Mouse (Mus musculus) limb, embryonic 15.5 days (tissue): ENCODE data around the gene Ube2h. TPM values are rescaled to one million over a fixed set of nuclear protein-coding genes. Genes with fewer than 3 reads are reported as not detected.

Experiments used
- ATAC-seq: fragments of 200-750 bp; cut with Nextera tagmentation; 2 replicates; pipeline ENCODE4 v1.8.0; 2017; ENCODE audit warnings: low read depth, moderate TSS enrichment; ENCODE audit not compliant: insufficient number of reproducible peaks, low FRiP score, low TSS enrichment
- H3K27ac ChIP-seq: fragments of 300-500 bp; sonication (generic); 2 replicates; pipeline ENCODE4 v1.5.1; 2015; ENCODE audit warnings: moderate library complexity, mild to moderate bottlenecking, inconsistent platforms
- H3K27me3 ChIP-seq: fragments of 300-500 bp; sonication (generic); 2 replicates; pipeline ENCODE4 v1.6.1; 2015; ENCODE audit warnings: inconsistent platforms
- H3K36me3 ChIP-seq: fragments of 300-500 bp; sonication (generic); 2 replicates; pipeline ENCODE4 v1.6.1; 2015; ENCODE audit warnings: inconsistent platforms
- H3K4me1 ChIP-seq: fragments of 300-500 bp; sonication (generic); 2 replicates; pipeline ENCODE4 v1.6.1; 2015; ENCODE audit warnings: inconsistent platforms
- H3K4me2 ChIP-seq: fragments of 300-500 bp; sonication (generic); 2 replicates; pipeline ENCODE4 v1.6.1; 2015; ENCODE audit warnings: mild to moderate bottlenecking, inconsistent platforms
- H3K4me3 ChIP-seq: fragments of 300-500 bp; sonication (generic); 2 replicates; pipeline ENCODE4 v1.5.1; 2015; ENCODE audit warnings: mild to moderate bottlenecking, inconsistent platforms
- H3K9ac ChIP-seq: fragments of 300-500 bp; sonication (generic); 2 replicates; pipeline ENCODE4 v1.6.1; 2015; ENCODE audit warnings: inconsistent platforms
- H3K9me3 ChIP-seq: fragments of 300-500 bp; sonication (generic); 2 replicates; pipeline ENCODE4 v1.6.1; 2016; ENCODE audit warnings: inconsistent platforms
- WGBS: fragments of 180-500 bp; shearing (Covaris S2); methylation state at CpG from one replicate; pipeline ENCODE4 v1.1.7; 2015; 5-methylcytosine and 5-hydroxymethylcytosine counted together
- polyA plus RNA-seq: library from polyadenylated mRNA; unstranded; fragments of >200 nt; fragmentation: Nextera tagmentation; extraction: Ambion mirVana; gene quantifications from 2 replicates; pipeline ENCODE4 v1.2.1, GENCODE M21; 2015

The Ube2h gene
- polyA plus RNA-seq, 1 experiment from 2014 or later = 41.8 TPM

DNA sequence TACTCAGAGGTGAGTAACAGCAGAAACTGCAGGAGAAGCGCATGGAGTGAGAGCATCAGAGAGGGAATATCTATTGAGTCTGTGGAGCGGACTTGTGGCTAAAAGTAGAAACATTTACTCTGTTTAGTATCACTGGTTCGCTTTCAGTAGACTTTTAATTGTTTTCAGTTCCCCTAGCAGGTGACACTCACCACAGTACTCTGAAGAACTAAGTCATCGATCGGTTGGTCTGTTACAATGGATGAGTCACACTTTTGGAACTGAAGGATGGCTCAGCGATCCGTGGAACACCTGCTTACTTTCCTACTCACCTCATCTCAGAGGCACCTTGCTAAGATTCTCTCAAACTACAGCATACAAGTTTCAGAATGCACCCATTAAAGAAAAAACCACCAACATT lies 64.2 kb downstream of the Ube2h start:
- WGBS = 90% methylated on average over 7 of the region's 7 CpGs
- Histone ChIP-seq H3K4me3 (no peak overlapping the region), H3K4me2 (no peak overlapping the region), H3K9ac (no peak overlapping the region), H3K27ac (no peak overlapping the region), H3K9me3 (no peaks in the 10 kb centered on the region), H3K4me1 (no peaks in the 10 kb centered on the region), H3K27me3 (no peaks in the 10 kb centered on the region), H3K36me3 (peaks cover 24% of the 10 kb centered on the region)
- ATAC-seq = no peak

- peaks cover 24% of the 10 kb centered on the region for H3K36me3 ChIP-seq
- no peak overlapping the region for H3K9ac ChIP-seq
- H3K9me3 ChIP-seq = no peaks in the 10 kb centered on the region
- H3K4me3 ChIP-seq = no peak overlapping the region
- no peak for ATAC-seq
- no peaks in the 10 kb centered on the region for H3K4me1 ChIP-seq
- no peak overlapping the region for H3K4me2 ChIP-seq
- WGBS = 80% methylated on average over 6 of the region's 6 CpGs
- H3K27me3 ChIP-seq = no peaks in the 10 kb centered on the region
- H3K27ac ChIP-seq = no peak overlapping the region
These were observed 65.1 kb downstream of the Ube2h start for GRCm38 (mm10) chr6:30239207-30239606.

GRCm38 (mm10) chr6:30238079-30238478 lies 66.3 kb downstream of the Ube2h start:
- H3K4me1 ChIP-seq = no peaks in the 10 kb centered on the region
- ATAC-seq = no peak
- WGBS = 89% methylated on average over 2 of the region's 2 CpGs
- H3K9ac ChIP-seq = no peak overlapping the region
- no peak overlapping the region for H3K4me3 ChIP-seq
- peaks cover 30% of the 10 kb centered on the region for H3K36me3 ChIP-seq
- no peak overlapping the region for H3K27ac ChIP-seq
- H3K9me3 ChIP-seq = no peaks in the 10 kb centered on the region
- H3K4me2 ChIP-seq = no peak overlapping the region
- no peaks in the 10 kb centered on the region for H3K27me3 ChIP-seq

- no peak for ATAC-seq
- WGBS = 94% methylated on average over 1 of the region's 1 CpGs
- H3K9me3 ChIP-seq = no peaks in the 10 kb centered on the region
- peaks cover 33% of the 10 kb centered on the region for H3K36me3 ChIP-seq
- no peak overlapping the region for H3K4me3 ChIP-seq
- no peak overlapping the region for H3K4me2 ChIP-seq
- H3K27ac ChIP-seq = no peak overlapping the region
- H3K27me3 ChIP-seq = no peaks in the 10 kb centered on the region
- H3K4me1 ChIP-seq = no peaks in the 10 kb centered on the region
- no peak overlapping the region for H3K9ac ChIP-seq
These were observed 67.8 kb downstream of the Ube2h start for GRCm38 (mm10) chr6:30236564-30236963.

DNA sequence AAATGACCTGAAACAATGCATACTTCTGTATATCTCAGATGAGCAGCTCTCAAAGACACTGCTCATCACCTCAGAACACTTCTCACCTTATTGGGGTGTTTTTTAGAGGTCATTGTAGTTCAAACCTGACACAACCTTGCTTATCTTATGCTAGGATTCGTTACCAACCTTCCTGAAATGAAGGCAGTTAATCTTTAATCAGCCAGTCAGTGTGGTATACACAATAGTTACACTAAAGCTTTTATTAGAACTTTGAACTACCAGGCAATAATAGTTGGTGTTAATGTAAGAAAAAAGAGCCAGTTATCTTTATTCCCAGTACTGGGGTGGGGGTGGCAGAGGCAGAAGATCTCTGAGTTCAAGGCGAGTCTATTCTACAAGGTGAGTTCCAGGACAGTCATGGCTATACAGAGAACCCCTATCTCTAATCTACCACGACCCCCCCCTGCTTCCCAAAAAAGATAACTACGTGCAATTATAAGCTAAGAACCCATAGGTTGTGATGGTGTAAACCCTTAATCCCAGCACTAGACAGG lies 72.5 kb downstream of the Ube2h start:
- H3K9me3 ChIP-seq = no peaks in the 10 kb centered on the region
- H3K4me1 ChIP-seq = no peaks in the 10 kb centered on the region
- no peak overlapping the region for H3K4me3 ChIP-seq
- H3K27me3 ChIP-seq = no peaks in the 10 kb centered on the region
- H3K4me2 ChIP-seq = no peak overlapping the region
- no peak overlapping the region for H3K9ac ChIP-seq
- no peak for ATAC-seq
- peaks cover 10% of the 10 kb centered on the region for H3K36me3 ChIP-seq
- WGBS = 87% methylated on average over 4 of the region's 4 CpGs
- H3K27ac ChIP-seq = no peak overlapping the region

- no peak overlapping the region for H3K27ac ChIP-seq
- no peak overlapping the region for H3K9ac ChIP-seq
- H3K4me3 ChIP-seq = no peak overlapping the region
- ATAC-seq = no peak
- H3K4me2 ChIP-seq = no peak overlapping the region
- H3K9me3 ChIP-seq = no peaks in the 10 kb centered on the region
- H3K27me3 ChIP-seq = no peaks in the 10 kb centered on the region
- WGBS = 77% methylated on average over 7 of the region's 7 CpGs
- H3K4me1 ChIP-seq = no peaks in the 10 kb centered on the region
- peaks cover 15% of the 10 kb centered on the region for H3K36me3 ChIP-seq
These were observed 74.1 kb downstream of the Ube2h start for GRCm38 (mm10) chr6:30230246-30230645.

DNA sequence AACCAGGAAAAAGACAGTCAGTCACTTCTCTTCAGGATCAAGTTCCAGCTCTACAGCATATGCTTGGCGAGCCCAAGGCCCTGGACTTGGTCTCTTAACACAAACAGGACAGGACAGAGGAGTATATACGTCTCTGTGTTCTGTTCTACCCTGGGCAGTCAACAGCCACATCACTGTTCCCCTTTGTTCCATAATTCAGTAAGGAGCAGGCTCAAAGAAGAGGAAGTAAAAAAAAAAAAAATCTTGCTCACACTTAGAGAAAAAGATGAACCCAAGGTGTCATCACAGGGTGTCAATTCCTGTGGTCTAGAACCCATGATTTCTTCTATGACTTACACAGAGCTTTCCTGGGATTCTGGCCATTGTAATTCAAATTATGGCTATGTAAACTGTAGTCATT lies 75.4 kb downstream of the Ube2h start:
- Histone ChIP-seq H3K27me3 (no peaks in the 10 kb centered on the region), H3K4me1 (no peaks in the 10 kb centered on the region), H3K4me3 (no peak overlapping the region), H3K36me3 (peaks cover 16% of the 10 kb centered on the region), H3K4me2 (no peak overlapping the region), H3K9ac (no peak overlapping the region), H3K9me3 (no peaks in the 10 kb centered on the region), H3K27ac (no peak overlapping the region)
- ATAC-seq = no peak
- 75% methylated on average over 2 of the region's 2 CpGs for WGBS

DNA sequence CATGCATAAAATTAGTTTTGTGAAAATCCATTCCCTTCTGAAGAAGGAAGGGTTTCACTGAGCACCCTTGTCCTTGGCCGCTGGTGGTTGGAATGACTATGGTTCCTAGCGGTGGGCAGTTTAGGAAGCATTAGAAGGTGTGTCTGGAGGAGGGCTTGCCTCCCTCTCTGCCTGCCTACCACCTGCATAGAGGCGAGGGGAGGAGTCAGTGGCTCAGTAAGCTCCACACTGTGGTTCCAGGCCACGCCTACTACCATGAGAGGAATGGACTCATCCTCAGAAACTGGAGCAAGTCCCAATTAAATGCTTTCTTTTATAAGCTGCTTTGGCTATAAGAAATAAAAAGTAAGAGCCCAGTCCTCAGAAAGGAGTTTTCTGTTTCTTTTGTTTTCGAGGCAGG lies 76.0 kb downstream of the Ube2h start:
- ATAC-seq = no peak
- Histone ChIP-seq H3K27ac (no peak overlapping the region), H3K9ac (no peak overlapping the region), H3K27me3 (no peaks in the 10 kb centered on the region), H3K4me2 (no peak overlapping the region), H3K4me3 (no peak overlapping the region), H3K36me3 (peaks cover 15% of the 10 kb centered on the region), H3K4me1 (no peaks in the 10 kb centered on the region), H3K9me3 (no peaks in the 10 kb centered on the region)
- 73% methylated on average over 5 of the region's 5 CpGs for WGBS

DNA sequence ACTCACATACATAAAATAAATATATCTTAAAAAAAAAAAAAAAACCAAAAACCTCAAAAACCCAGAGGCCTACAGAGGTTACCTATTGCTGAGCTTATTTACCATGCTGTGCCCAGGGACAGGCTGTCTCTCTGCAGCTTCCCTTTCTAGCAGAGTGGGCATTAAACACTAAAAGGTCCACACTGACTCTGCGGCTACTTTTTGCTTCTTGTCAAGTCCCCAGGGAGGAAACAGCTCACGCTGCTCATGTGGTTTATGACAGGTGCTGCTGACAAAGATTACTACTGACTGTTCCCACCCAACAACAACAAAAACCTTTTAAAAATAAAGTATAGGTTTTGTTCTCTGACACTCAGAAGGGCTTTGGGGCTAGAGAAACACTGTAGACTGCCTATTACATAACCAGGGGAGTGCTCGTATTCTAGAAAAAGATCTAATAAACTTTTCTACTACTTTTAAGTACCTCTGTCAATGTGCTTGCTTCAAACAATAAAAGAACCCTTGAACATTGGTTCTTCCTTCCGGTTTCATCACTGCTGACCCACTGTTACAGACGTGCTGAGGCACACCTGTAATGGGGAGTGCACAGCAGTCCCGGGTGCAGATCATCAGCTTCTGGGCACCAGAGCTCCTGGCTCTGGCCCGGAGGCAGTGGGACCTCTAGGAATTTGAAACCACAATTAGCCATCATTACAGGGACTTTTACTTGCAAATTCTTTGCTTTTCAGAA lies 77.2 kb downstream of the Ube2h start:
- no peak for ATAC-seq
- peaks cover 12% of the 10 kb centered on the region; the same call in 1 of the 2 replicates for H3K36me3 ChIP-seq
- no peaks in the 10 kb centered on the region for H3K4me1 ChIP-seq
- WGBS = 61% methylated on average over 7 of the region's 7 CpGs
- no peak overlapping the region for H3K4me3 ChIP-seq
- H3K4me2 ChIP-seq = no peak overlapping the region
- no peaks in the 10 kb centered on the region for H3K9me3 ChIP-seq
- H3K27me3 ChIP-seq = no peaks in the 10 kb centered on the region
- H3K27ac ChIP-seq = no peak overlapping the region
- no peak overlapping the region for H3K9ac ChIP-seq

GRCm38 (mm10) chr6:30224693-30225092 lies 79.6 kb downstream of the Ube2h start:
- Histone ChIP-seq H3K4me3 (no peak overlapping the region), H3K36me3 (peaks cover 26% of the 10 kb centered on the region), H3K27me3 (no peaks in the 10 kb centered on the region), H3K4me1 (no peaks in the 10 kb centered on the region), H3K27ac (no peak overlapping the region), H3K9me3 (no peaks in the 10 kb centered on the region), H3K4me2 (no peak overlapping the region), H3K9ac (no peak overlapping the region)
- no peak for ATAC-seq
- WGBS = 84% methylated on average over 1 of the region's 1 CpGs

- peaks cover 36% of the 10 kb centered on the region for H3K36me3 ChIP-seq
- H3K4me1 ChIP-seq = no peaks in the 10 kb centered on the region
- H3K9ac ChIP-seq = no peak overlapping the region
- H3K4me3 ChIP-seq = no peak overlapping the region
- WGBS = 79% methylated on average over 1 of the region's 1 CpGs
- H3K4me2 ChIP-seq = no peak overlapping the region
- H3K27ac ChIP-seq = no peak overlapping the region
- no peak for ATAC-seq
- H3K9me3 ChIP-seq = no peaks in the 10 kb centered on the region
- no peaks in the 10 kb centered on the region for H3K27me3 ChIP-seq
These were observed 82.0 kb downstream of the Ube2h start for GRCm38 (mm10) chr6:30222321-30222720.

DNA sequence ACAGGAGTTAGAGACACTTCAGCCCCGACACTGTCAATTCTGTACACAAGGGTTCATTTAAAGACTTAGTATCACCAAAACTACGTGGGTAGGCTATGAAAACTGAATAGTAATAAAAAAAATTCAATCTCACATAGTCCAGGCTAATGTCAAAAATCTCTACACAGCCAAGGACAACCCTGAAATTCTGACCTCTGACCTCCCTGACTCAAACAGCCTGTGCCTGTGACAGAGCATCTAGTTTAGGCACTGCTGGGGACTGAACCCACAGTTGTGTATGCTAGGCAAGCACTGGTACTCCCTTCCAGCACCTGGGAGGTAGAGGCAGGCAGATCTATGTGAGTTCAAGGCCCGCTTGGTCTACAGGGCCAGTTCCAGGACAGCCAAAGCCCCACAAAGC lies 86.8 kb downstream of the Ube2h start:
- H3K36me3 ChIP-seq = peaks cover 34% of the 10 kb centered on the region
- no peaks in the 10 kb centered on the region for H3K9me3 ChIP-seq
- 92% methylated on average over 3 of the region's 3 CpGs for WGBS
- no peak overlapping the region for H3K27ac ChIP-seq
- H3K27me3 ChIP-seq = no peaks in the 10 kb centered on the region
- no peak overlapping the region for H3K9ac ChIP-seq
- no peaks in the 10 kb centered on the region for H3K4me1 ChIP-seq
- no peak overlapping the region for H3K4me2 ChIP-seq
- H3K4me3 ChIP-seq = no peak overlapping the region
- ATAC-seq = no peak

GRCm38 (mm10) chr6:30212468-30212867 lies 91.9 kb downstream of the Ube2h start:
- Histone ChIP-seq H3K27me3 (no peaks in the 10 kb centered on the region), H3K27ac (no peak overlapping the region), H3K4me1 (no peaks in the 10 kb centered on the region), H3K9me3 (no peaks in the 10 kb centered on the region), H3K36me3 (peaks cover 16% of the 10 kb centered on the region), H3K4me2 (no peak overlapping the region), H3K9ac (no peak overlapping the region), H3K4me3 (no peak overlapping the region)
- 88% methylated on average over 8 of the region's 8 CpGs for WGBS
- ATAC-seq = no peak
